Mouse (Mus musculus): ENCODE data around the gene Triap1. TPM values are rescaled to one million over a fixed set of nuclear protein-coding genes. Genes with fewer than 3 reads are reported as not detected.
"Not testable (repeated sequence)": the region's sequence is repeated elsewhere in the genome, so short reads cannot be mapped to it uniquely, and the experiment has no call there.

Gene Triap1
- total RNA-seq, 2 experiments from 2014 or later = 29.5 to 48.1 TPM

GRCm38 (mm10) chr5:115375436-115375835, 34.4 kb downstream of the Triap1 start:
- DNase-seq (ENCODE audit: low spot score in 2 of 2) = no peak

- not testable (repeated sequence) for DNase-seq (ENCODE audit: low spot score in 2 of 2)
Measured at GRCm38 (mm10) chr5:115378882-115379281, 37.9 kb downstream of the Triap1 start.

- no peak for DNase-seq (ENCODE audit: low spot score in 2 of 2)
Measured at GRCm38 (mm10) chr5:115391935-115392334, 50.9 kb downstream of the Triap1 start.

GRCm38 (mm10) chr5:115392969-115393368, 51.9 kb downstream of the Triap1 start:
- no peak for DNase-seq (ENCODE audit: low spot score in 2 of 2)

Other genes starting within 250 kb of the Triap1 start
- gene Gm10401, start 242.9 kb upstream of the Triap1 start, total RNA-seq (2021) = not detected
- 100 to 1,000 TPM; 211 to 251 TPM for gene Acads, start 221.9 kb upstream of the Triap1 start, total RNA-seq (2021)
- gene Unc119b, start 206.2 kb upstream of the Triap1 start, total RNA-seq (2021) = 10 to 100 TPM; 36.6 to 46.1 TPM
- gene Mlec, start 183.0 kb upstream of the Triap1 start, total RNA-seq (2021) = 100 to 1,000 TPM; 173 to 221 TPM
- 10 to 100 TPM; 28.4 to 34.3 TPM for gene Cabp1, start 146.8 kb upstream of the Triap1 start, total RNA-seq (2021)
- gene Pop5, start 105.4 kb upstream of the Triap1 start, total RNA-seq (2021) = 10 to 100 TPM; 71.6 to 84.6 TPM
- 100 to 1,000 TPM; 224 to 268 TPM for gene Rnf10, start 68.3 kb upstream of the Triap1 start, total RNA-seq (2021)
- gene Coq5, start 61.6 kb upstream of the Triap1 start, total RNA-seq (2021) = 10 to 100 TPM; 58.6 to 75.8 TPM
- gene Dynll1, start 40.2 kb upstream of the Triap1 start, total RNA-seq (2021) = 100 to 1,000 TPM; 268 to 338 TPM
- 10 to 100 TPM; 67.0 to 70.1 TPM for gene Srsf9, start 14.0 kb upstream of the Triap1 start, total RNA-seq (2021)
- 10 to 100 TPM; 18.3 to 22.5 TPM for gene Gatc, start within 50 bp of the Triap1 start, total RNA-seq (2021)
- 1,000 to 10,000 TPM; 1,252 to 1,785 TPM for gene Cox6a1, start 7.8 kb downstream of the Triap1 start, total RNA-seq (2021)
- 10 to 100 TPM; 12.4 to 20.8 TPM for gene Msi1, start 88.4 kb downstream of the Triap1 start, total RNA-seq (2021)
- gene Pla2g1b, start 125.0 kb downstream of the Triap1 start, total RNA-seq (2021) = not detected
- 10 to 100 TPM; 18.1 to 21.2 TPM for gene Sirt4, start 143.5 kb downstream of the Triap1 start, total RNA-seq (2021)
- 10 to 100 TPM; 34.1 to 42.2 TPM for gene Pxn, start 165.5 kb downstream of the Triap1 start, total RNA-seq (2021)
- gene Rplp0, start 218.2 kb downstream of the Triap1 start, total RNA-seq (2021) = 100 to 1,000 TPM; 706 to 758 TPM
- gene Gcn1l1, start 224.0 kb downstream of the Triap1 start, total RNA-seq (2021) = 10 to 100 TPM; 51.7 to 59.0 TPM

All from adrenal gland, adult 18-20 months (tissue).